Mouse (Mus musculus): Measurements from ENCODE around the gene Prdm2. TPM values are rescaled to one million over a fixed set of nuclear protein-coding genes. Genes with fewer than 3 reads are reported as not detected.

Gene Prdm2
- polyA plus RNA-seq, 1 experiment, result 19.2 TPM

- DNase-seq (ENCODE audit: extremely low spot score in 1 of 2, low spot score in 1 of 2), result no peak
Observed at GRCm38 (mm10) chr4:143213175-143213479, 332 bp upstream of the Prdm2 start.

GRCm38 (mm10) chr4:143211584-143212340, 1.0 kb downstream of the Prdm2 start:
- DNase-seq (ENCODE audit: extremely low spot score in 1 of 2, low spot score in 1 of 2), result peak in 1 of 2 experiments; percentile 38

GRCm38 (mm10) chr4:143209997-143210396, 2.8 kb downstream of the Prdm2 start:
- no peak for DNase-seq (ENCODE audit: extremely low spot score in 1 of 2, low spot score in 1 of 2)

- DNase-seq (ENCODE audit: extremely low spot score in 1 of 2, low spot score in 1 of 2), result no peak
Observed at GRCm38 (mm10) chr4:143202653-143203052, 10.1 kb downstream of the Prdm2 start.

- no peak for DNase-seq (ENCODE audit: extremely low spot score in 1 of 2, low spot score in 1 of 2)
Observed at GRCm38 (mm10) chr4:143198371-143198770, 14.4 kb downstream of the Prdm2 start.

- no peak for DNase-seq (ENCODE audit: extremely low spot score in 1 of 2, low spot score in 1 of 2)
Observed at GRCm38 (mm10) chr4:143197845-143198356, 14.9 kb downstream of the Prdm2 start.

GRCm38 (mm10) chr4:143194328-143194727, 18.5 kb downstream of the Prdm2 start:
- DNase-seq (ENCODE audit: extremely low spot score in 1 of 2, low spot score in 1 of 2), result no peak

GRCm38 (mm10) chr4:143193164-143193563, 19.6 kb downstream of the Prdm2 start:
- no peak for DNase-seq (ENCODE audit: extremely low spot score in 1 of 2, low spot score in 1 of 2)

GRCm38 (mm10) chr4:143191783-143192182, 21.0 kb downstream of the Prdm2 start:
- DNase-seq (ENCODE audit: extremely low spot score in 1 of 2, low spot score in 1 of 2), result no peak

- DNase-seq (ENCODE audit: extremely low spot score in 1 of 2, low spot score in 1 of 2), result no peak
Observed at GRCm38 (mm10) chr4:143190657-143191056, 22.1 kb downstream of the Prdm2 start.

- DNase-seq (ENCODE audit: extremely low spot score in 1 of 2, low spot score in 1 of 2), result no peak
Observed at GRCm38 (mm10) chr4:143188571-143189191, 24.1 kb downstream of the Prdm2 start.

GRCm38 (mm10) chr4:143186066-143186465, 26.7 kb downstream of the Prdm2 start:
- no peak for DNase-seq (ENCODE audit: extremely low spot score in 1 of 2, low spot score in 1 of 2)

GRCm38 (mm10) chr4:143185496-143185895, 27.3 kb downstream of the Prdm2 start:
- DNase-seq (ENCODE audit: extremely low spot score in 1 of 2, low spot score in 1 of 2), result no peak

GRCm38 (mm10) chr4:143183141-143183540, 29.7 kb downstream of the Prdm2 start:
- peak; percentile 66 to 76 for DNase-seq (ENCODE audit: extremely low spot score in 1 of 2, low spot score in 1 of 2)

GRCm38 (mm10) chr4:143180731-143181130, 32.1 kb downstream of the Prdm2 start:
- no peak for DNase-seq (ENCODE audit: extremely low spot score in 1 of 2, low spot score in 1 of 2)

- DNase-seq (ENCODE audit: extremely low spot score in 1 of 2, low spot score in 1 of 2), result no peak
Observed at GRCm38 (mm10) chr4:143171600-143172290, 41.0 kb downstream of the Prdm2 start.

GRCm38 (mm10) chr4:143170290-143170689, 42.5 kb downstream of the Prdm2 start:
- DNase-seq (ENCODE audit: extremely low spot score in 1 of 2, low spot score in 1 of 2), result no peak

- DNase-seq (ENCODE audit: extremely low spot score in 1 of 2, low spot score in 1 of 2), result no peak
Observed at GRCm38 (mm10) chr4:143168093-143168492, 44.7 kb downstream of the Prdm2 start.

- peak; percentile 99 for DNase-seq (ENCODE audit: extremely low spot score in 1 of 2, low spot score in 1 of 2)
Observed at GRCm38 (mm10) chr4:143161619-143162479, 50.9 kb downstream of the Prdm2 start.

GRCm38 (mm10) chr4:143160826-143161225, 52.0 kb downstream of the Prdm2 start:
- DNase-seq (ENCODE audit: extremely low spot score in 1 of 2, low spot score in 1 of 2), result no peak

- DNase-seq (ENCODE audit: extremely low spot score in 1 of 2, low spot score in 1 of 2), result no peak
Observed at GRCm38 (mm10) chr4:143159336-143159735, 53.5 kb downstream of the Prdm2 start.
